Mouse (Mus musculus): Measurements from ENCODE around the gene Ints12. TPM values are rescaled to one million over a fixed set of nuclear protein-coding genes. Genes with fewer than 3 reads are reported as not detected.

The Ints12 gene
- total RNA-seq (2014; rRNA removed) = 8.7 and 12.3 TPM in 2 replicates
- polyA plus RNA-seq (2015; fragmentation: Nextera tagmentation; extraction: Ambion mirVana) = 10.0 and 10.1 TPM in 2 replicates

- H3K4me1 ChIP-seq (ENCODE audit: insufficient read depth) = peaks cover 15% of the 10 kb centered on the region
- ATAC-seq (peak; percentile 99), DNase-seq (peak; percentile 98)
- under 1% methylated on average over 53 of the region's 53 CpGs for WGBS
- H3K9me3 ChIP-seq (ENCODE audit: low read length) = no peaks in the 10 kb centered on the region
- H3K36me3 ChIP-seq (ENCODE audit: insufficient read depth) = no peaks in the 10 kb centered on the region
- no peak for TF ChIP-seq CTCF (IDR thresholded peaks at IDR 0.05; ENCODE audit: low read depth)
- peak within 1 kb of the TSS; percentile 85 for H3K4me3 ChIP-seq (ENCODE audit: low read depth, low read length)
- H3K9ac ChIP-seq = peak within 1 kb of the TSS; percentile 83
- peak within 1 kb of the TSS; percentile 90 for H3K27ac ChIP-seq (ENCODE audit: low read depth, low read length)
- no peaks in the 10 kb centered on the region for H3K27me3 ChIP-seq (ENCODE audit: insufficient read depth, low read length)
- peak within 1 kb of the TSS; percentile 54 for H3K4me2 ChIP-seq (ENCODE audit: low read depth)
Observed at GRCm38 (mm10) chr3:133091664-133092273, at the start of gene Ints12, which contains the start of gene Gstcd. TSS of gene Ints12 (plus strand) at chr3:133091840. TSS of gene Gstcd (minus strand) at chr3:133092033.

GRCm38 (mm10) chr3:133052068-133052467 is 39.6 kb upstream of the Ints12 start:
- no peaks in the 10 kb centered on the region for H3K27me3 ChIP-seq (ENCODE audit: insufficient read depth, low read length)
- no peaks in the 10 kb centered on the region for H3K9me3 ChIP-seq (ENCODE audit: low read length)
- H3K4me3 ChIP-seq (ENCODE audit: low read depth, low read length) = no peak overlapping the region
- TF ChIP-seq CTCF (IDR thresholded peaks at IDR 0.05; ENCODE audit: low read depth) = no peak
- H3K4me2 ChIP-seq (ENCODE audit: low read depth) = no peak overlapping the region
- H3K9ac ChIP-seq = no peak overlapping the region
- H3K4me1 ChIP-seq (ENCODE audit: insufficient read depth) = no peaks in the 10 kb centered on the region
- WGBS = 8% methylated on average over 2 of the region's 2 CpGs
- ATAC-seq (no peak), DNase-seq (no peak)
- no peaks in the 10 kb centered on the region for H3K36me3 ChIP-seq (ENCODE audit: insufficient read depth)
- no peak overlapping the region for H3K27ac ChIP-seq (ENCODE audit: low read depth, low read length)

- Histone ChIP-seq H3K27me3 (ENCODE audit: insufficient read depth, low read length) (no peaks in the 10 kb centered on the region), H3K4me3 (ENCODE audit: low read depth, low read length) (no peak overlapping the region), H3K36me3 (ENCODE audit: insufficient read depth) (peaks cover 4% of the 10 kb centered on the region; the same call in 1 of the 2 replicates), H3K4me2 (ENCODE audit: low read depth) (no peak overlapping the region), H3K9ac (no peak overlapping the region), H3K27ac (ENCODE audit: low read depth, low read length) (no peak overlapping the region), H3K4me1 (ENCODE audit: insufficient read depth) (no peaks in the 10 kb centered on the region), H3K9me3 (ENCODE audit: low read length) (no peaks in the 10 kb centered on the region)
- DNase-seq = no peak
- ATAC-seq = no peak
- TF ChIP-seq CTCF (IDR thresholded peaks at IDR 0.05; ENCODE audit: low read depth) = no peak
- 92% methylated on average over 10 of the region's 10 CpGs for WGBS
Observed at GRCm38 (mm10) chr3:133075560-133075959, 16.1 kb upstream of the Ints12 start.

GRCm38 (mm10) chr3:133082736-133083135 is 8.9 kb upstream of the Ints12 start:
- TF ChIP-seq CTCF (IDR thresholded peaks at IDR 0.05; ENCODE audit: low read depth) = no peak
- no peak for ATAC-seq

GRCm38 (mm10) chr3:133085858-133086257 is 5.8 kb upstream of the Ints12 start:
- Histone ChIP-seq H3K36me3 (ENCODE audit: insufficient read depth) (peaks cover 24% of the 10 kb centered on the region), H3K4me1 (ENCODE audit: insufficient read depth) (peaks cover 5% of the 10 kb centered on the region; the same call in 1 of the 2 replicates), H3K27ac (ENCODE audit: low read depth, low read length) (no peak overlapping the region), H3K9ac (no peak overlapping the region), H3K4me3 (ENCODE audit: low read depth, low read length) (no peak overlapping the region), H3K9me3 (ENCODE audit: low read length) (no peaks in the 10 kb centered on the region), H3K27me3 (ENCODE audit: insufficient read depth, low read length) (no peaks in the 10 kb centered on the region), H3K4me2 (ENCODE audit: low read depth) (no peak overlapping the region)
- DNase-seq (peak; percentile 59), ATAC-seq (peak; percentile 90)
- WGBS = 62% methylated on average over 3 of the region's 3 CpGs
- TF ChIP-seq CTCF (IDR thresholded peaks at IDR 0.05; ENCODE audit: low read depth) = peak; percentile 60

More at GRCm38 (mm10) chr3:133082736-133083135, 8.9 kb upstream of the Ints12 start:
- H3K9me3 ChIP-seq (ENCODE audit: low read length) = no peaks in the 10 kb centered on the region
- H3K4me3 ChIP-seq (ENCODE audit: low read depth, low read length) = no peak overlapping the region
- no peak for DNase-seq
- 89% methylated on average over 5 of the region's 5 CpGs for WGBS
- no peaks in the 10 kb centered on the region for H3K27me3 ChIP-seq (ENCODE audit: insufficient read depth, low read length)
- H3K4me2 ChIP-seq (ENCODE audit: low read depth) = no peak overlapping the region
- H3K36me3 ChIP-seq (ENCODE audit: insufficient read depth) = peaks cover 24% of the 10 kb centered on the region
- H3K4me1 ChIP-seq (ENCODE audit: insufficient read depth) = no peaks in the 10 kb centered on the region
- no peak overlapping the region for H3K27ac ChIP-seq (ENCODE audit: low read depth, low read length)
- no peak overlapping the region for H3K9ac ChIP-seq

- Histone ChIP-seq H3K4me2 (ENCODE audit: low read depth) (peak overlapping the region; percentile 53), H3K4me1 (ENCODE audit: insufficient read depth) (peaks cover 15% of the 10 kb centered on the region), H3K9ac (peak overlapping the region; percentile 83; the same call in 1 of the 2 replicates), H3K4me3 (ENCODE audit: low read depth, low read length) (peak overlapping the region; percentile 85), H3K36me3 (ENCODE audit: insufficient read depth) (no peaks in the 10 kb centered on the region), H3K9me3 (ENCODE audit: low read length) (no peaks in the 10 kb centered on the region), H3K27ac (ENCODE audit: low read depth, low read length) (no peak overlapping the region), H3K27me3 (ENCODE audit: insufficient read depth, low read length) (no peaks in the 10 kb centered on the region)
- TF ChIP-seq CTCF (IDR thresholded peaks at IDR 0.05; ENCODE audit: low read depth) = no peak
- ATAC-seq (no peak), DNase-seq (no peak)
- 3% methylated on average over 11 of the region's 11 CpGs for WGBS
Observed at GRCm38 (mm10) chr3:133090247-133091120, 1.2 kb upstream of the Ints12 start.
